In genomic region chr13:111703396-111703795, GRCm38 (mm10) we compare ENCODE assay signal across 34 mouse cellular contexts.
"Had no signal": no experiment of that assay in that cellular context is flagged by ENCODE, and none has a peak within 500 bp of the region (broad histone marks: within the 10 kb centered on the region; RNA-seq: fewer than 3 reads in every experiment).

No protein-coding gene starts in this region.

- H3K4me1 ChIP-seq: heart, embryonic 12.5 days; heart, embryonic 13.5 days; heart, embryonic 15.5 days; hindbrain, embryonic 10.5 days; hindbrain, embryonic 12.5 days; hindbrain, embryonic 13.5 days; hindbrain, embryonic 15.5 days; intestine, embryonic 15.5 days had no signal

- H3K4me2 ChIP-seq: heart, embryonic 11.5 days; heart, embryonic 12.5 days; heart, embryonic 13.5 days; heart, embryonic 15.5 days; hindbrain, embryonic 12.5 days; hindbrain, embryonic 13.5 days; hindbrain, embryonic 14.5 days; hindbrain, embryonic 15.5 days; intestine, embryonic 15.5 days had no signal

- H3K4me3 ChIP-seq: heart, embryonic 12.5 days; heart, embryonic 13.5 days; heart, embryonic 15.5 days; hindbrain, embryonic 10.5 days; hindbrain, embryonic 12.5 days; hindbrain, embryonic 13.5 days; hindbrain, embryonic 15.5 days; intestine, embryonic 15.5 days; layer of hippocampus, adult 2 months; left cerebral cortex, adult 2 months had no signal

- DNase-seq: heart, postnatal 10 days; heart, postnatal 14 days; heart, postnatal 36 days; heart, postnatal 4 days; kidney, adult 11 months; kidney, adult 18-20 months; kidney, adult 2 months; kidney, adult 8-10 months; kidney, adult 9 months; kidney, postnatal 10 days; kidney, postnatal 14 days; kidney, postnatal 25 days; kidney, postnatal 36 days; kidney, postnatal 4 days; layer of hippocampus, adult 9-11 months; layer of hippocampus, postnatal 36 days had no signal

- H3K9me3 ChIP-seq: heart, embryonic 12.5 days; heart, embryonic 13.5 days; heart, embryonic 15.5 days; hindbrain, embryonic 10.5 days; hindbrain, embryonic 12.5 days; hindbrain, embryonic 13.5 days; hindbrain, embryonic 15.5 days; intestine, embryonic 15.5 days had no signal

- H3K9ac ChIP-seq: heart, embryonic 12.5 days; heart, embryonic 13.5 days; heart, embryonic 15.5 days; hindbrain, embryonic 12.5 days; hindbrain, embryonic 13.5 days; hindbrain, embryonic 14.5 days; hindbrain, embryonic 15.5 days; intestine, embryonic 15.5 days had no signal

- H3K27me3 ChIP-seq: heart, embryonic 12.5 days; heart, embryonic 13.5 days; heart, embryonic 15.5 days; hindbrain, embryonic 12.5 days; hindbrain, embryonic 13.5 days; hindbrain, embryonic 15.5 days; intestine, embryonic 15.5 days had no signal

- ATAC-seq: hindbrain, embryonic 16.5 days; hindbrain, postnatal 0 days; inflammation-experienced regulatory T-cells, adult 6 months; intestine, embryonic 15.5 days; intestine, embryonic 16.5 days; intestine, postnatal 0 days had no signal

- H3K27ac ChIP-seq: heart, embryonic 13.5 days; heart, embryonic 15.5 days; hindbrain, embryonic 10.5 days; hindbrain, embryonic 12.5 days; hindbrain, embryonic 13.5 days; hindbrain, embryonic 14.5 days; hindbrain, embryonic 15.5 days; hindbrain, postnatal 0 days; intestine, embryonic 15.5 days; kidney, postnatal 0 days; layer of hippocampus, adult 2 months; left cerebral cortex, adult 2 months had no signal
